Mouse (Mus musculus): ENCODE data around the gene Slc22a14.

DNA sequence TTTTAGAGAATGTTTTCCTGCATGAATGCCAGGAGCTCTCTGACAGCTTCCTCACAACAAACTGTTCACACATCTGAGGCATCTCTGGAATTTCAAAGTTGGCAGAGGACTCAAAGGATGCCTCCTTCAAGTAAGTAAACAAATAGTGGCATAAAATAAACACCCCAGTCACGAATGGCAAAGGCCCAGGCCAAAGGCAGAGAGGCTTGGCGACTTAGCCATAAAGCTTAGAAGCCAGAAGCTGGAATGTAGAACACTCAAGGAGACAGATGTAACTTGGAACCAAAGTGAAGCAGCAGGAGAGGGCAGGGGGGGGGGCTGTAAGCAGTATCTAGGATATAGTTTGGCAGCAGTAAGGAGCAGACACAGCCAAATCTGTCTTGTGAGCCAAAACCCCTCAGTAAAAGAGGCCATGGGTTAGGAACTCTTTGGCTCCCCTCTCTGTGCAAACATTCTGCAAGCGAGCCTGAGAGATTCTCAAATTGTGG is 184.1 kb downstream of the Slc22a14 start:
- TF ChIP-seq CTCF (IDR thresholded peaks at IDR 0.05; ENCODE audit: control insufficient read depth, insufficient read depth, insufficient replicate concordance, low read depth, low read length) = no peak
- no peak for TF ChIP-seq POLR2A (IDR thresholded peaks at IDR 0.05; ENCODE audit: control insufficient read depth, low read depth, low read length)
